Mouse (Mus musculus) urinary bladder, postnatal 14 days (tissue): Measurements from ENCODE around the gene Ltk.

Source experiments
- DNase-seq: peaks from one replicate; pipeline ENCODE4 v3.0.0; 2021; ENCODE audit warnings: low spot score

Gene Ltk

GRCm38 (mm10) chr2:119703171-119703570 is 57.1 kb downstream of the Ltk start:
- no peak for DNase-seq
